Comparison of ENCODE assay signal across 27 mouse cellular contexts in genomic region chr4:151332074-151332849, GRCm38 (mm10).
DNase-seq lines count a peak whose midpoint lies in the region; ATAC-seq and TF ChIP-seq lines count a peak whose summit lies in the region.
"Had no signal": no experiment of that assay in that cellular context is flagged by ENCODE, and none has a peak within 500 bp of the region (broad histone marks: within the 10 kb centered on the region; RNA-seq: fewer than 3 reads in every experiment).

No protein-coding gene starts in this region.

- no peak for DNase-seq in hindbrain, embryonic 10.5 days (ENCODE audit: low spot score)
- DNase-seq in hindbrain, postnatal 0 days (ENCODE audit: low spot score): no peak
- DNase-seq in midbrain, postnatal 0 days (ENCODE audit: low spot score): no peak
- no peak for DNase-seq in left cerebral cortex, postnatal 10 days (ENCODE audit: extremely low spot score in 1 of 2, low spot score in 2 of 2)
- no peak for DNase-seq in heart, adult 11 months
- DNase-seq: adrenal gland, adult 2 months; cerebellum, adult 18-20 months; cerebellum, postnatal 14 days; heart, postnatal 10 days; kidney, adult 9 months; kidney, postnatal 25 days; layer of hippocampus, postnatal 36 days; liver, embryonic 13.5 days; lung, adult 2 months; right cerebral cortex, adult 18-20 months; right cerebral cortex, postnatal 4 days; thymus, postnatal 14 days had no signal

- no peak overlapping the region for H3K9ac ChIP-seq in hindbrain, postnatal 0 days (replicated peaks; ENCODE audit: low read length)
- H3K9ac ChIP-seq in midbrain, embryonic 13.5 days (replicated peaks): no peak overlapping the region
- H3K9ac ChIP-seq in midbrain, postnatal 0 days (replicated peaks; ENCODE audit: low read length, poor library complexity, severe bottlenecking): no peak overlapping the region
- no peak overlapping the region for H3K9ac ChIP-seq in forebrain, embryonic 16.5 days (replicated peaks; ENCODE audit: low read depth, low read length)
- H3K9ac ChIP-seq: embryonic facial prominence, embryonic 12.5 days; heart, embryonic 12.5 days; hindbrain, embryonic 15.5 days; intestine, embryonic 15.5 days; limb, embryonic 13.5 days; liver, embryonic 13.5 days; neural tube, embryonic 12.5 days had no signal

- H3K27me3 ChIP-seq in hindbrain, embryonic 10.5 days (ENCODE audit: insufficient read depth, poor library complexity, severe bottlenecking): 0 out of 2 replicates have a peak, but pooled peaks cover 3% of the 10 kb centered on the region
- H3K27me3 ChIP-seq in hindbrain, postnatal 0 days (ENCODE audit: insufficient read depth, low read length): no peaks in the 10 kb centered on the region
- peaks cover 4% of the 10 kb centered on the region; the same call in 1 of the 2 replicates for H3K27me3 ChIP-seq in midbrain, embryonic 13.5 days
- H3K27me3 ChIP-seq in midbrain, postnatal 0 days (ENCODE audit: insufficient read depth, low read length): no peaks in the 10 kb centered on the region
- H3K27me3 ChIP-seq in forebrain, embryonic 16.5 days (replicated peaks; ENCODE audit: control insufficient read depth, insufficient read depth, low read length): no peaks in the 10 kb centered on the region
- H3K27me3 ChIP-seq: embryonic facial prominence, embryonic 12.5 days; hindbrain, embryonic 15.5 days; intestine, embryonic 15.5 days; liver, embryonic 13.5 days; neural tube, embryonic 12.5 days had no signal

- WGBS in hindbrain, embryonic 10.5 days: 83% methylated on average over 19 of the region's 19 CpGs
- WGBS in hindbrain, postnatal 0 days: 59% methylated on average over 19 of the region's 19 CpGs
- WGBS in midbrain, embryonic 13.5 days: 64% methylated on average over 19 of the region's 19 CpGs
- WGBS in midbrain, postnatal 0 days: 61% methylated on average over 19 of the region's 19 CpGs
- 60% methylated on average over 19 of the region's 19 CpGs for WGBS in forebrain, embryonic 16.5 days

- peaks cover 19% of the 10 kb centered on the region for H3K4me1 ChIP-seq in hindbrain, embryonic 10.5 days (replicated peaks)
- no peaks in the 10 kb centered on the region for H3K4me1 ChIP-seq in hindbrain, postnatal 0 days (ENCODE audit: insufficient read depth, low read length)
- H3K4me1 ChIP-seq in midbrain, embryonic 13.5 days (replicated peaks): peaks cover 12% of the 10 kb centered on the region
- no peaks in the 10 kb centered on the region for H3K4me1 ChIP-seq in midbrain, postnatal 0 days (ENCODE audit: insufficient read depth, low read length)
- H3K4me1 ChIP-seq in forebrain, embryonic 16.5 days (replicated peaks; ENCODE audit: control insufficient read depth, insufficient read depth, low read length): peaks cover 4% of the 10 kb centered on the region; the same call in 1 of the 2 replicates
- H3K4me1 ChIP-seq: embryonic facial prominence, embryonic 12.5 days; heart, embryonic 12.5 days; intestine, embryonic 15.5 days; limb, embryonic 13.5 days; liver, embryonic 13.5 days; neural tube, embryonic 12.5 days had no signal

- ATAC-seq in hindbrain, postnatal 0 days: no peak
- ATAC-seq in midbrain, embryonic 13.5 days: peak; percentile 49
- no peak for ATAC-seq in midbrain, postnatal 0 days (ENCODE audit: low FRiP score)
- peak; percentile 78 for ATAC-seq in forebrain, embryonic 16.5 days
- ATAC-seq: intestine, embryonic 15.5 days had no signal

- H3K36me3 ChIP-seq in hindbrain, embryonic 10.5 days: no peaks in the 10 kb centered on the region
- no peaks in the 10 kb centered on the region for H3K36me3 ChIP-seq in hindbrain, postnatal 0 days (ENCODE audit: insufficient read depth, low read length)
- no peaks in the 10 kb centered on the region for H3K36me3 ChIP-seq in midbrain, embryonic 13.5 days
- H3K36me3 ChIP-seq in midbrain, postnatal 0 days (ENCODE audit: insufficient read depth, low read length): no peaks in the 10 kb centered on the region
- no peaks in the 10 kb centered on the region for H3K36me3 ChIP-seq in forebrain, embryonic 16.5 days (ENCODE audit: control insufficient read depth, insufficient read depth)
- H3K36me3 ChIP-seq: embryonic facial prominence, embryonic 12.5 days; heart, embryonic 12.5 days; hindbrain, embryonic 15.5 days; intestine, embryonic 15.5 days; limb, embryonic 13.5 days; liver, embryonic 13.5 days; neural tube, embryonic 12.5 days had no signal

- no peak overlapping the region for H3K4me2 ChIP-seq in hindbrain, postnatal 0 days (ENCODE audit: low read depth, low read length)
- H3K4me2 ChIP-seq in midbrain, embryonic 13.5 days (replicated peaks): no peak overlapping the region
- no peak overlapping the region for H3K4me2 ChIP-seq in midbrain, postnatal 0 days (ENCODE audit: low read depth, low read length, poor library complexity, severe bottlenecking)
- no peak overlapping the region for H3K4me2 ChIP-seq in forebrain, embryonic 16.5 days (ENCODE audit: low read length)
- H3K4me2 ChIP-seq: embryonic facial prominence, embryonic 12.5 days; heart, embryonic 12.5 days; hindbrain, embryonic 15.5 days; intestine, embryonic 15.5 days; limb, embryonic 13.5 days; liver, embryonic 13.5 days; neural tube, embryonic 12.5 days had no signal

- intact Hi-C loops in left cerebral cortex, postnatal 10 days (cut with DNase I): no loop called here

- no peak for TF ChIP-seq CTCF in hindbrain, postnatal 0 days (IDR thresholded peaks at IDR 0.05; ENCODE audit: low read depth)
- TF ChIP-seq CTCF in midbrain, postnatal 0 days (IDR thresholded peaks at IDR 0.05): no peak

- no peak overlapping the region for H3K4me3 ChIP-seq in hindbrain, embryonic 10.5 days
- no peak overlapping the region for H3K4me3 ChIP-seq in hindbrain, postnatal 0 days (ENCODE audit: low read length)
- H3K4me3 ChIP-seq in midbrain, embryonic 13.5 days (replicated peaks): no peak overlapping the region
- no peak overlapping the region for H3K4me3 ChIP-seq in midbrain, postnatal 0 days (ENCODE audit: low read depth, low read length)
- H3K4me3 ChIP-seq in forebrain, embryonic 16.5 days (replicated peaks; ENCODE audit: low read length): no peak overlapping the region
- H3K4me3 ChIP-seq: embryonic facial prominence, embryonic 12.5 days; erythroblast, embryonic 14.5 days; heart, embryonic 12.5 days; hindbrain, embryonic 15.5 days; intestine, embryonic 15.5 days; layer of hippocampus, adult 2 months; limb, embryonic 13.5 days; liver, embryonic 13.5 days; neural tube, embryonic 12.5 days had no signal

- H3K27ac ChIP-seq in hindbrain, embryonic 10.5 days: peak overlapping the region; percentile 26
- no peak overlapping the region for H3K27ac ChIP-seq in hindbrain, postnatal 0 days
- H3K27ac ChIP-seq in midbrain, embryonic 13.5 days: peak overlapping the region; percentile 45; the same call in 1 of the 2 replicates
- H3K27ac ChIP-seq in midbrain, postnatal 0 days (ENCODE audit: low read depth, low read length): no peak overlapping the region
- H3K27ac ChIP-seq in forebrain, embryonic 16.5 days (ENCODE audit: low read length): 0 out of 2 replicates have a peak overlapping the region, but pooled peaks have one; percentile 28
- H3K27ac ChIP-seq: embryonic facial prominence, embryonic 12.5 days; hindbrain, embryonic 15.5 days; intestine, embryonic 15.5 days; layer of hippocampus, adult 2 months; limb, embryonic 13.5 days; liver, embryonic 13.5 days; neural tube, embryonic 12.5 days had no signal

- H3K9me3 ChIP-seq in hindbrain, embryonic 10.5 days: no peaks in the 10 kb centered on the region
- H3K9me3 ChIP-seq in hindbrain, postnatal 0 days (ENCODE audit: low read length): no peaks in the 10 kb centered on the region
- H3K9me3 ChIP-seq in midbrain, embryonic 13.5 days: no peaks in the 10 kb centered on the region
- H3K9me3 ChIP-seq in midbrain, postnatal 0 days (ENCODE audit: low read length): no peaks in the 10 kb centered on the region
- no peaks in the 10 kb centered on the region for H3K9me3 ChIP-seq in forebrain, embryonic 16.5 days (ENCODE audit: control insufficient read depth, low read length)
- H3K9me3 ChIP-seq: embryonic facial prominence, embryonic 12.5 days; heart, embryonic 12.5 days; hindbrain, embryonic 15.5 days; intestine, embryonic 15.5 days; limb, embryonic 13.5 days; liver, embryonic 13.5 days; neural tube, embryonic 12.5 days had no signal

Comparison
In these comparisons a context has a peak if more than half of its experiments do, and no peak if none do; other contexts are left out.
1. H3K27ac ChIP-seq: peak in hindbrain, embryonic 10.5 days (single experiment), midbrain, embryonic 13.5 days (single experiment) and forebrain, embryonic 16.5 days (single experiment); none in hindbrain, postnatal 0 days (single experiment) and midbrain, postnatal 0 days (single experiment).
2. ATAC-seq: peak in midbrain, embryonic 13.5 days (single experiment) and forebrain, embryonic 16.5 days (single experiment); none in hindbrain, postnatal 0 days (single experiment) and midbrain, postnatal 0 days (single experiment).